Mouse (Mus musculus): Measurements from ENCODE around the gene Evi5l.
A peak's percentile ranks its signal among the peaks of the same experiment; 100 is the strongest.

DNA sequence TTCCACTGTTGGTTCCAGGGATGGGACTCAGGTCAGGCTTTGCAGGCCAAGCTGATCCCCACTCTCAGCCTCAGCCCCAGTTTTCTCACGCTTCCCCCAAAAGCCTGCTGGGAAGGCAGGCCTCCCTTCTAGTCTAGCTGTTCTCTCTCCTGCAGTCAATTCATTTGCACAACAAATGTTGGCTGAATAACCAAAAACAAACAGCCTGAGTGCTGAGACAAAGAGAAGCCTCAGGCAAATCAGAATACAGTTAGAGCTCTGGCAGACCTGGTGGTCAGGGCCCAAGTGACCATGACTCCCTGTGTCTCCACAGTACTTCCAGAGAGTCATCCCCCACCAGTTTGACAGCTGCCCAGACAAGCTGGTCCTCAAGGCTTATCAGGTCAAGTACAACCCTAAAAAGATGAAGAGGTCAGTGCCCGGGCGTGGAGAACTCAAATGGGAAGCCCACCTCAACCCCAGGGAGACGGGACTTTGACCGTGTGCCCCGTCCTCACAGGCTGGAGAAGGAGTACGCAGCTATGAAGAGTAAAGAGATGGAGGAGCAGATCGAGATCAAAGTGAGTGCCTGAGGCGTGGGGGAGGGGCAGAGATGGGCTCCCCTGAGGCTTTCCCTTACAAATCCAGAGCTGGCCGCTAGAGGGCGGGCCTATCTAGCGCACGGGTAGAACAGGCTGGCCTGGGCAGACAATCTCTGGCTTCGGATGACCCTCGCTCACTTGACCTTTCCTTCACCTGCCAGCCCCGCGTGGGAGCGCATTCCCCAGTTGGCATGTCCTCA is 26.6 kb downstream of the Evi5l start:
- TF ChIP-seq POLR2A (IDR thresholded peaks at IDR 0.05; ENCODE audit: borderline replicate concordance, low read depth, low read length): no peak
- peak; percentile 77 for TF ChIP-seq CTCF (IDR thresholded peaks at IDR 0.05; ENCODE audit: low read depth, low read length)
